Mouse (Mus musculus) cerebellum, postnatal 14 days (tissue): ENCODE measurements around the gene Cdk19.
A peak's percentile ranks its signal among the peaks of the same experiment; 100 is the strongest.
"Not testable (repeated sequence)": the region's sequence is repeated elsewhere in the genome, so short reads cannot be mapped to it uniquely, and the experiment has no call there.

Experiments used
- DNase-seq, 2 experiments: peaks; one replicate each; pipeline ENCODE4 v3.0.0; 2021; ENCODE audit warnings: mixed read lengths in 2 of 2

Cdk19 gene

DNA sequence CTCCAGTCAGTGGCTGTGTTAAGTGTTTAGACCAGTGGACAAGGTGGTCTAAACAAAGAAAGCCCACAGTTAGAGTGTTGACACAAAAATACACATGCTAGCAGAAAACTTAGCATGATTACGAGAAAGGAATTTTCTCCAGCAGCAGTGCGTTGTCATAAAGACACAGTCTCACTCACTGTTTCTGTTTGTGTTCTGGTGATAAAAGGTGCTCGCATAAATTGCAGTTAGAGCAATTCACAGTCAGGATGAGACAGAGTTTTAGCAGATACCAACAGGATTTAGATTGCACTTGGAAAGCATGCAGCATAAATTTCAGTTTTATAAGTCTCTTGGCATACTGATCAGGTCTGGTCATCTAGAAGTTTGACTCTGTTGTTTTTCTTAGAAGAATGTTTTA, 59.5 kb downstream of the Cdk19 start:
- DNase-seq, result no peak

DNA sequence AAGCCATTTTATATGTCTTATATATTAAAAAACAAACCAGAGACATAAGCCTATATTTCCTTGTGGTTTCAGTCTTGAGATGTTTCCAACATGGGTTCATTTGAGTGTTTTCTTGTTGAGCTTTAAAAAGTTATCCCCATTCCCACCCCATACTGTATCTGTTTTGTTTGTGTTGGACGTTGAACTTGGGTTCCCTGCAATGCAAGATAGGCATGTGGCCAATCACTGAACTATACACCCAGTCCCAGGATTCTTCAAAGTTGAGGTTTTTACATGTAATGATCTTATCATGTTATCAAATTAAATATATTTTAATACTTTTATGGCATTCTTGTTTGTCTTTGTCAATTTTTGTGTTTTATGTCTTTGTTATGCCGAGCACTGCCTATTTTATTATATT, 60.0 kb downstream of the Cdk19 start:
- DNase-seq, result no peak

DNA sequence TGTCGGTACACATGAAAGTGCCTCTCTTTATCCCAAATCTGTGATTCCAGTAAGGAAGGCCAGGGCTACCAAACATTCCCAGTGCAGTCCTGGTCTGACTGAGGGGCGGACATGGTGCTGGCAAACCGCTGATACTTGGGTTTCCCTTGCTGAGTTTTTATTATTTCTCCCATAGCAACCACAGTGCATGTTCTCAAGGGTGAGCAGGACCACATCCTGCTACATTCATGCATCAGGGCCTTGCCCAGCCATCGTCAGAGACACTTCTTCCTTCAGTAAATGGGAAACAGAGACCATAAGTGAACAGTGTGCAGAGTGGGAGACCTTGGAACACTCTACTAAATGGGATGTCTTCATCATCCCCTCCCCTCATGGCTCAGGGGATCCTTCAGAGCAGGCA, 60.9 kb downstream of the Cdk19 start:
- no peak for DNase-seq

DNA sequence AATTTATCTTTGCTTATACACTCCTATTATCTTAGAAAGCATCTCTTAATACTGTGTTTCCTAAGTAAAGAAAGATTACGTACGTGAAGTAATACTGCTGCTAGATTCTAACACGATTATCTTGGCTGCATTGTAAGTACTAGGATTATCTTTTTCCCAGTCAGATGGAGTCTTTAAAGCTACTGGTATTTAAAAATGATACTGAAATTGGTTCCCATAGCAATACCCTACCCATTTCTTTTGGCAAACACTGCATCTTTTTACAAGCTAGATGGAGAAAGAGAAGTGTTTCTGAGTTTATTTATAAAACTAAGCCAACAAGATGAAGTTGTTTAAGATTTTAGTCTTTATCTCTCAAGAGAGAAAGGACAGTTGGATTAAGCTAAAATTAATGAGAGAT, 67.3 kb downstream of the Cdk19 start:
- DNase-seq, result no peak

DNA sequence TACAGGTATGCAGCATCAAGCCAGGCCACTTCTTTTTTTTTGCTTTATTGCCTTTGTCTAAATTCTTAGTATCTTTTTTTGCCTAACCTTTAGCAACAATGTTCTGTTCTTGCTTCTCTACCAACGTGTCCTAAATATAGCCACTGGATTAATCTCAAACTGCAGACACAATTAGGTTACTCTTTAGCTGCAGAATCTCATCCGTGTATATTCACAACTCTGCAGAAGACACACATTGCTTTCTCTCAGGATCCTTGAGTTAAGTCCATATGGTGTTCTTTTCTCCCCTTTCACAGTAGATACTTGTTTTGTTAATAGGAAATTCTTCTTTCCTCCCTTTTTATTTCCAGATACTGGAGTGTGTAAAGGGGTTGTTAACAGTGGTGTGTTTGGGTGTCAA, 70.0 kb downstream of the Cdk19 start:
- no peak for DNase-seq

DNA sequence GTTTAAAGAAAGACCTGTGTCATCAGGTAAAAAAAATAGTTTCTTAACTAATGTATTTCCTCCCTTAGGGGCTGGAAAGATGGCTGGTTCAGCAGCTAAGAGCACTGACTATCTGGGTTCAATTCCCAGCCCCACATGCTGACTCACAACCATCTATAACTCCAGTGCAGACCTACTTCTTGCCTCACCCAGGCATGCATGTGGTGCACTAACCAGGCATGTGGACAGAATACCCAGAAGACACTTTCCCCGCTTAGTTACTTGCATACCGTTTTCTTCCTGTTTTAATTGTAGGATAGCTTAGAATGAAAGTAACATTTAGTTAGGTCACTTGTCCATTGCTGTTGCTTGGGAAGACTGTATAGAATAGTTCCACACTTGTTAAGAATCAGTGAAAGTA, 72.0 kb downstream of the Cdk19 start:
- DNase-seq, result no peak

DNA sequence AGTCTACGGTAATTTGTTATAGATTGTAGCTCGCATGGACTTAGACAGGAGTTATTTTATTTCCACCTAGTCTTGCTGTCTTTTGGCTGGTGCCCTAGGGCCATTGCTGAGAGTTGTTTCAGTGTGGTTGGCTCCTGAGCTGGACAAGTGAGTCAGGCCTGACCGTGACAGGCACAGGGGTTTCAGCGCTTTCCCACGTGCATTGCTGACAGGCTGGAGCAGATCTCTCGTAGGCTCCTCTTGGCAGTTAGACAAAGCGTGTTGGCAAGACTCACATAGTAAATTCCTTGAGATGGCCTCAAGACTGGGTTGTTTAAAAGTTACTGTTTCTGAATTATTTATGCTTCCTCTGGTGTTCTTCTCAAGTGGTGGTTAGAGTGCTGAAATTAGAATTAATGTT, 77.6 kb downstream of the Cdk19 start:
- DNase-seq, result peak; percentile 79 to 80

DNA sequence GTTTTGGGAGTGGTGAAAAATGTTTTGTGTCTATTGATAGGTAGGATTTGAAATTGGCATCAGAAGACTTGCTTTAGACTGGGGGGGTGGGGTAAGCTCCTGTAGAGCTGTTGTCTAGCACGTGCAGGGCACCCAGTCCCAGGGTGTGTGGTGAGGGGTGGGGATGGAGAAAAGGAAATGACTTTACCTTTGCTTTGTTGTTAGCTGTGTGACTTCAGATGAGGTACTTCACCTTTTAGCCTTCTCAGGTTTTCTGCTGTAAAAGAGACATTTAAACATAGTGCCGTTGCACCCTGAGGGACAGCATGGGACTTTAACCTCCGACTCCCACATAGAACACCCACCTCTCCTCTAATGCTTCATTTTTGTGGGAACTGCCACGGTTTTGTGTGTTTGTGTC, 80.5 kb downstream of the Cdk19 start:
- DNase-seq, result no peak

DNA sequence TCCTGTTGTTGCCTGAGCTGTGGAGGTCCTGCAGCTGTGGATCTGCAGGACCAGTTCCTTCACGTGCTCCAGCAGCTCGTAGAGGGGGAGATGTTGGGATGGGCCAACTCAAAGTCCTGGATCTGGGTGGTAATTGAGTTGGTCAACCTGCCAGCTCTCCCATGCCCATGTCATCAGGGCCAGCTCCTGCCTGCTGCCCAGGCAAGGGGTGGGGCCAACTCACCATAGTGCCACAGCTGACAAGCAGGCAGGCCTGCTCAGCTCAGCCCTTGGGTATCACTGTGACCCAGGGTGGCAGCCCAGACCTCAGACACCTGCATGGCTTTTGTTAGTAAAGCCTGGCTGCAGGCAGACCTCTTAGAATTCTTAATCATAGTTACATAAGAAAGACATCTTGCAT, 81.3 kb downstream of the Cdk19 start:
- peak; percentile 15 to 40 for DNase-seq

DNA sequence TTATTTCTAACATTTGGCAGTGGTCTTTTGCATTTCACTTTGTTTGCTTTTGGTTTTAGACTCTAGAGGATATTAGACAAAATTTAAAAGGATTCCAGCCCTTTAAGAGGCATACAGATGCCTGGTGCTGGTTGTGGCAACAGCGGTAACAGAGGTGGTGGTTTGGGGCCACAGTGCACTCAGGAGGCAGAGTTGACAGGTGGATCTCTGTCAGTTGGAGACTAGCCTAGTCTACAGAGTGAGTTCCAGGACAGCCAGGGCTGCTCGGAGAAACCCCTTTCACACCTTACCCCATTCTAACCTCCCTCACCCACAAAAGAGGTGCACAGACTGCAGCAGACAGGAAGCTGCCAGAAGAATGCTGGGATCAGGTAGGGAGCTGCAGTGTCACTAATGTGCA, 82.4 kb downstream of the Cdk19 start:
- no peak for DNase-seq

DNA sequence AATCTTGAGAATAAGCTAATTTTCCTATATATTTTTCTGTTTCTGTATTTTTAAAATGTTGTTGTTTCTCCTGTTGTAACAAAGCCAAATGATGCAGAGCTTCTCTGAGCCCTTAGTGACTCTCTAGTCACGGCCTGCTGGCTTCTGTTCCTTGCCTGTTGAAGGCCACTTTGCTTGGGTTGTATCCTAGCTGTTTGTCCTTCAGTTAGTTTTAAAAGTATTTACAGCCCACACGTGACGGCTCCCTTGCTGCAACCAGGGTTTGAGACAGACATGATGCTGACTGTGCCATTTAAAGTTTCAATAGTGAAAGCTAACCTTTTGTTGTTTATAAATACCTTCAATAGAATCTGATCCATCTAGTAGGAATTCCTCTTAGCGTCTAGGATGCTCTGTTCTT, 83.3 kb downstream of the Cdk19 start:
- DNase-seq, result no peak

DNA sequence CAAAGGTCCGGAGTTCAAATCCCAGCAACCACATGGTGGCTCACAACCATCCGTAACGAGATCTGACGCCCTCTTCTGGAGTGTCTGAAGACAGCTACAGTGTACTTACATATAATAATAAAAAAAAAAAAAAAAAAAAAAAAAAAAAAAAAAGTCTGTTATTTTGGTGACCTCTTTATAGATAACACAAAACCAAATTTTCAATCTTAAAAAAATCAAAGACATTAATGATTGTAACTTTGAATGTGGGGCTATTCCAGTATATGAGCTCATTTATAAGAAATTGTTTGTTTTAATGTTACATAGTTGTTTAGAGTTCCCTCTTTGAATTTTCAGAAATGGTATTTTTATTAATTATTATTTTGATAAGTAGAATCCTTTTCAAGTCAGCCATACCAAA, 85.1 kb downstream of the Cdk19 start:
- DNase-seq, result not testable (repeated sequence)

DNA sequence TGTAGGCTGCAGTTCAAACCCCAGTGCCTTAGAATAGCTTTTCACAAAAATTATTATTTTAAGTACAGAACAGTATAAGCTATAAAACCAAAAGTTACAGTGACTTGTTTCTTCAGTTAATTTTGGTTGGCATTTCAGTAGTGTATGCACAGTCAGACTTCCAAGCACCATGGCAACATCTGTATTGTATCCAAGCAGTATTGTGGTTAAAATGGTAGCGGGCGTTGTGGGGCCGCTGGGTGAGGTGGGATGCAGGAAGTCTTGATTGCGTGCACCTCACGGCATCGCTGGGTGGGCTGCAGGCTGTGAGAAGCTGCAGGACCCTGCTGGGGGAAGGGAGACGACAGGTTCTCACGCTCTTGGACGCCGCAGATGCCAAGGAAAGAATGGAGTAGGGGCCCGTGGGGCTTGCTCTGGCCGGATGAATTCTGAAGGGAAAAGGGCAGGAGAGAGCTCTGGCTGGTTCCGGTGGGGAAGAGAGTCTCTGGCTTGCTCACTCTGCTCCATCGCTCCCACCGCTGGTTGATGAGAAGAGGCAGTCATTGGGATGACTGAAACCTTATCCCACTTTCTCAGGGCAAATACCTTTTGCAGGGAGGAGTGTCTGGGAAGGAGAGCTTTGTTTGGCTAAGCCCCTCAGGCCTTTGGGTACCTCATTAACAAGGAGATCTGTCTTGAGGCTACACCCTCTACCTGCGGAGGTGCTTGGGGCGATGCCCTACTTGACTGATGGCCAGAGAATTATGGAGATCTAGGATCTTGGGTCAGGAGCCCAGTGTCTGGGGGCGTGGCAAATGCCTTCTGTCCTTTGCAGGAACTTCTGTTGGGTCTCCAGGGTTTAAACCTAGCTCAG, 86.1 kb downstream of the Cdk19 start:
- DNase-seq, result no peak

DNA sequence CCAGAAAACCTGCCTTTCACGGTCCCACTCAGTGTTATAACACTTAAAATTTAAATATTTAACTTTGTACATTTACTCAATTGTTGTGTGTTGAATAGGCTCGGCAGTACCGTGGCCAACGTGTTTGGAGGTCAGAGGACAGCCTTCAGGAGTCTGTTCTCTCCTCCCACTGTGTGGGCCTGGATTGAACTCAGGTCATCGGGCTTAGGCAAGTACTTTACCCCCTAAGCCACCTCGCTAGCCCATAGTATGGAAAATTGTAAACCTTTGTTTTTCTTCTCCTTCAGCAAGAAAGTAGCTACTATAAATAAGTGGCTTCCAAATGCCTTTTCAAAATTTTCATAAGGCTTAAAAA, 86.7 kb downstream of the Cdk19 start:
- no peak for DNase-seq

DNA sequence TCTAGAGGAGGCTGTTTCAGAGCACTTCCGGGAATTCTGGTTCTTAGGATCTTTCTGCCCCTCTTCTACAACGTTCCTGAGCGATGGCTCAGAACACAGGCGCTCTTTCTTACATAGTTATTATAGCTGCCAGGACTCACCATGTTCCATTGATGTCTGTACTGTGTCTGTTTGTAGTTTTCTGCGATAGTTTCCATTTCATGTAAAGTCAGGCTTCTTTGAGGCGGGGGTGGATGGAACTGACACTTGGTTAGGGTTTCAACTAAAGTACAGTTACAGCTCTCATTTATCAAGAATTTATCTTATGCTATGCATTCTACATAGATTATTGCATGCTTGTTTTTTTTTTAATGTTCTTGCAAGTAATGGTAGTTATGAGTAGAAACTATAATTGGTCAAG, 89.3 kb downstream of the Cdk19 start:
- DNase-seq, result no peak

DNA sequence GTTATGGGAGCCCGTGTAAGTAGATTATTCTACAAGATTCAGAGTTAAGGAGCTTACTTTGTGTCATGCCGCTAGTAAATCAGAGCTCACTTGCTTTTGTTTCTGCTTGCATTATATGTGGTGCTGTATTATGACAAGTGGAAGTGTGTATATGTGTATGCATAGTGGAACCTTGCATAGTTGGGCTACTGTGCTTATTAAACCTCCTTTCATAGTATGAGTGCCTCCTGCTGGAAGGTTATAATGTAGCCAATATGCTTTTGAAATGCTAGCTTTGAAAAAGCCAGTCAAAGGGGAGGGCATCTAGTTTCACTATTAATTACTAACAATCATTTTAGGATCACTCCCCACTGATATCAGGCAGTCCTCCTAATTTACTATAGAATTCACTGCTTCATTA, 89.7 kb downstream of the Cdk19 start:
- no peak for DNase-seq

DNA sequence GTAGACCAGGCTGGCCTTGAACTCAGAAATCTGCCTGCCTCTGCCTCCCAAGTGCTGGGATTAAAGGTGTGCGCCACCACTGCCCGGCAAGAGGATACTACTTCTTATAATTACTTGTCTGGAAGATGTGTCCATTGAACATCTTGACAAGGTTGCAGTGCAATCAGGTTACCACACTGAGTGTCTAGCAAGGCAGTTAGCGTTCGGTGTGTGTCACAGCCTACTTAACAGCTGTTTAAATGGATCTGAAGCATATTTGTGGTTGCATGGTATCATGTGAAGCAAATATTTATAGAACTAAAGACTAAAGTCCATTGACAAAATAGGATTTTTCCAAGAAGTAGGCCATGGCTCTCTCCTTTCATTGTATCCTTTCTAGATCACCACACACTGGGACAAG, 90.8 kb downstream of the Cdk19 start:
- no peak for DNase-seq

DNA sequence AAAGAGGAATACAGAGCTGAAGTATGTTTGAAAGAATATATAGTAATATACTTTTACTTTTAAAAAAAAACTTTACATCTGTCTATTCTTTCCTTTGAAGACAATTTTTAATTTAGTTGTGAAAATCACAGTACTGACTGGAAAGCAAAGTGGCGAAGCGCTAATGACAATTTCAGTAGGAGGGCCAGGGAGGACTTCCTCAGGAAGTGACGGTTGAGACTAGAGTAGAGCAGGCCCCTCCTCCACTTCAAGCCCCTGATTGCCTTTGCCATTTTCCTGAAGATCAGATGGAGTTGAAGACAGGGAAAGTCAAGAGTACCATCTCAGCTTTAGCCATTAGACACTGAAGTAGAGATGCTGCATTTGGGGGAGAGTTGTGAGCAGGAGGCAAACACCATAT, 92.6 kb downstream of the Cdk19 start:
- DNase-seq, result no peak

DNA sequence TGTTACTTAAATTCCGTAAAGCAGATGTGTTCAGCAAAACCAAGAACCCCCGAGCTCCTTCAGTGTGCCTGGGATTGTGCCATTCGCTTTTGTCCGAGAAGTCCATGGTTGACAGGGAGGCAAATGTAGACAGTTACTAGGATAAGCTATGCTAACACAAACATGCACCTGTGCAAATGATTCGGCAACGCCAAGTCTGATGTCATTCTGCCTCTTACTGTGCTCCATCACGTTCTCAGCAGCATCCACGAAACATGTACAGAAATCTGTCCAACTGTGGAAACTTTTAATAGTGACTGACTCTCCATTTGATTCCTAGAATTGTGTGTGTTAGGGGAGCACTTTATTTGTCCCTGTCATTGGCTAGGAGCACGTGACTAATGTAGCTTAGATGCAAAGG, 93.0 kb downstream of the Cdk19 start:
- DNase-seq, result no peak

DNA sequence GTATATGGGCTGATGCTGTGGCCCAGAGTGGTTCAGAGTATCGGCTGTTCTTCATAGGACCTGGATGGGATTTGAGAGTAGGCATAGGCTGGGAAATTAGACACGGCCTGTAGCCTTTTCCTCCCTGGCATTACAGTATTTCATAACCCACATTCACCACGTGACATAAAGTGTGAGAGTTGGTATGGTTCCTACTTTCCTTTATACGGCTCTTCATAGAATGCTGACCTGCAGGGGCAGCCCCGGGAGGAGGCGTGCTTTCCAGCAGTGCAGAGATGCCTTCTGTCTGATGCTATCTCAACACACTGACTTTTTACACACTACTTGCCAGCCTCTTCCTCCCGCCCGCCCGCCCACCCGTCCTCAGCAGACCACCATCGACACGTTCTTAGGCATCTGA, 96.0 kb downstream of the Cdk19 start:
- no peak for DNase-seq

DNA sequence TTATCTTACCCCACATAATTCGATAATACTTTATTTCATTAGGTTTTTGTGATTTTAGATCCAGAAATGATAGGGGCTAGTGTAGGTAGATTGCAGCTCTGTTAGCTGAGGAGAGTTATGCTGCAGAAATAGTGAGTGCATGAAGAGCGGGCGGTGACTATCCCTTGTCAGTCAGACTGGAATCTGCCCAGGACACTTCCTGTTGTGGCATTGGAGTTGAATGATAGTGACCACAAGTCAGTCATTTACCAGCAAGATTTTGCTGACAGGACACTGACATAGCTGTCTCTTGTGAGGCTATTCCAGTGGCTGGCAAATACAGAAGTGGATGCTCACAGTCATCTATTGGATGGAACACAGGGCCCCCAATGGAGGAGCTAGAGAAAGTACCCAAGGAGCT, 97.8 kb downstream of the Cdk19 start:
- DNase-seq, result no peak

DNA sequence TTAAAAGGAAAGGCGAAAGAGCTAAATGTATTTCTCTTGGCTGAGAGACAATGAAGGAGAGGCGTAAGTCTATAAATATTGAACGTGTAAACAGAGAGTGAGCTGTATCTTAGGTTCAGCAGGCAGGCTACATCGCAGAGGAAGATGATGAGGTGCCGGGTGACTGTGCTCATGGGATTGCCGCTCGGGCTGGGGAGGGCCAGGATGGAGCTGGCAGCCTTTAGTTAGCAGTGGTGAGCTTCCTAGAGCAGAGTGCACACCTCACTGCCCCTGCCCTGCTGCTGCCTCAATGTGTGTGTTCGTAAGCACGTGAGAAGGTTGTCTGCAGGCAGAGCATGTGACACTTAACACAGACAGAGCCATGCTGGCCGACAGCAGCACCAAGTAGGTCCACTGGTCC, 101.4 kb downstream of the Cdk19 start:
- no peak for DNase-seq

DNA sequence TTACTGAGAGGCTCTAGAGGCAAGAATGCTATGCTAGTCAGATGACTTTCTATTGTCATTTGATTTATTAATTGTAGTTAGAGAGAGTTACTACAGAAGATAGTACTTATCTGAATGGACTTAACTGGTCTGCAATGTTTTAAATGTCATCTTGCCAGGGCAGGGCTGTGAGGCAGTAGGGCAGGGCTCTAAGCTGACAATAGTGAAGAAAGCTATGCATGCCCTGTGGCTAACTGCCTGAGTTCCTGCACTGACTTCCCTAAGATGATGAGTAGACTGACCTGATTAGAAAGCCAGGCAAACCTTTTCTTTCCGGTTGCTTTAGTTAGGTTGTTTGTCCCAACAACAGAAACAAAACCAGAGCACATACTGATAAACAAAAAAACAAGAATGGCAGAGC, 102.7 kb downstream of the Cdk19 start:
- DNase-seq, result no peak

DNA sequence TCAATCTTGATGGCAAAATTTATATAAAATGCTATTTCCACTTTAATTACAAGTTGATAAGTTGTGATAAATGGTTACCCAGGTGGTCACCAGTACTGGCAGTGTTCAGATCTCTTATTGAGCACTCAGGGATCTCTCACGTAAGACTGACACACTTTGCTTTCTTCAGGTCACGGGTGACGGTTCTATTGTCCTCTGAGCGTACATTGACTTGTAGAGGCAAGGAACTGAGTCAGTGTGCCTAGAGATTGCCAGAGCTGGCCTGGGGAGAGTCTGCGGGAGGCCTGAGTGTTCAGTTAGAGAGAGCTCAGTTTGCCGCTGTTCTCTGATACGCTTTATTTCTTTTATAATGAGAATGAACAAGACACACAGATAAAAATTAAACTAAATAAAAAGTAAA, 104.0 kb downstream of the Cdk19 start:
- DNase-seq, result no peak

DNA sequence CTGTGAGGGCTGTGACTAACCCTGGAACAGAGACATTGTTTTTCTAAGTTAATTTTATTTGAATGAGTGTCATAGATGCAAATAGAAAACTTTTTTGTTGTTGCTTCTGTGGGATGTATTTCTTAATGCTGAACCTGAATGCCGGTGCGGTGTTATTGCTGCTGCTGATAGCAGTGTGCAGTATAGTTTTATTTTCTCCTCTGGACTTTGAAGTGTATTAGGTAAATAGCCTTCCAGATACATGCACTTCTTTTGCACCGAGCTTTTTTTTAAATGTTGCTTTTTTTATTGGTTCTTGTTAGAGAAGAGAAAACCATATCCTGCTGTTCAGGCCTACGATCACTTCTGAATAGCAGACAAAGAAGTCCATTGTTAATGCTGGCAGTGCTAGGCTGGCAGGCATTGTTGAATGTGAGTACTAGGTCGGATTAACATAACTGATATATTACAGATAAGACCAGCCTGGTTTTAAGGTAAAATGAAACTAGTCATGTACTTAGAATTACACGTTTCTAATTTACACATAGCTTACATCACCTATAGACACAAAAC, 104.5 kb downstream of the Cdk19 start:
- no peak for DNase-seq
